Mouse (Mus musculus): ENCODE measurements at regions not wholly inside any gene's neighbourhood (a gene's known extent, or its start where the extent isn't known, plus 50 kb on each side); places are given as distances from the start of the nearest gene placed in this dataset.

DNA sequence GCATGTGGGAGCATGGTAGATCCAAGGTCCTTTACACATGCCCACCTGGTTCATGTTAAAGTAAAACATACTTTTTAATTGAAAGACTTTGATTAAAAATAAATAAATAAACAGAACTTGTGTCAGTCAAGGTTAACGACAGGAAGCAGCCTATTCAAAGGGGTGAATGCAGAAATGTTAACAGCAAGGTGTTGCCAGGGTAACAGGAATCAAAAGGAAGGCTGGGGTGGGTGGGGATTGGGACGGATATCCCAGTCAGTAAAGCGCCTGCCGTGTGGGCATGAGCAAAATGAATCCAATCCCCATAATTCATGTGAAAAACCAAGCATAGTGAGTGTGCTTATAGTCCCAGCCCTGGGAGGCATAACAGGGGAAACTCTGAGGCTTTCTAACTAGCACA lies 682.6 kb upstream of the Tmem132c start:
- in situ Hi-C loops (cut with MboI, MseI): no loop called here

DNA sequence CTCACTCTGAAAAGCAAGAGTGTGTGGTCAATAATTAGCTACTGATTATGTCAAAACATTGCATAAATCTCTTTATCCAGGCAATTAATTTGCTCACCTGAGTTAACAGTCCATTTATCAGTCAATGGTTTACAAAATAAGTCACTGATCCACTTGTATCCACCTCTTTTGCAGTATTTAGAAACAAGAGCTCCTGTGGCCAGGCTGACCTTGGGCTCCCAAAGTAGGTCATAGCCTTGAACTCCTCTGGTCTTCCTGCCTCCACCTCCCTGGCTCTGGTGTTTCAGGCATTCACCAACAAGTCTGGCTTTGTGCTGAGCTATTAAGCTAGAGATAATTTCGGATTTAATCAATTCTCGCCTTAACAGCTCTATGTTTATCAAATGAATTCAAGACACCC lies 675.8 kb upstream of the Tmem132c start:
- in situ Hi-C loops (cut with MboI, MseI): no loop called here

DNA sequence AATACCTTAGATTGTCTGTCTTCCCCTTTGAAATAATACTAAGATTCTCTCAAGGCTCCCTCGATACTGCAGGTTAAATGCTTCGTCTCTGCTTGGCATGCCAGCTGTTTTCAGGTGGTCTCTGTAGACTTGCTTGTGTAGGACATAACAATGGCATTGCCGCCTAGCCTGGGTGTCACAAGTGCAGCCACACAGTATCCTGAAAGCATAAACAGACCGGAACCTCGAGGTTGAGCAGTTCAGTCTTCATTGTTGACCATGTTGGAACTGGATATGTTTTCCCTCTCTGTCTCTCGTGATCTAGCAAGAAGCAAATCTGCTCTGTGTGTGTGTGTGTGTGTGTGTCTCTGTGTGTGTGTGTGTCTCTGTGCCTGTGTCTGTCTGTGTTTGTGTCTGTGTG lies 675.4 kb upstream of the Tmem132c start:
- in situ Hi-C loops (cut with MboI, MseI): no loop called here

DNA sequence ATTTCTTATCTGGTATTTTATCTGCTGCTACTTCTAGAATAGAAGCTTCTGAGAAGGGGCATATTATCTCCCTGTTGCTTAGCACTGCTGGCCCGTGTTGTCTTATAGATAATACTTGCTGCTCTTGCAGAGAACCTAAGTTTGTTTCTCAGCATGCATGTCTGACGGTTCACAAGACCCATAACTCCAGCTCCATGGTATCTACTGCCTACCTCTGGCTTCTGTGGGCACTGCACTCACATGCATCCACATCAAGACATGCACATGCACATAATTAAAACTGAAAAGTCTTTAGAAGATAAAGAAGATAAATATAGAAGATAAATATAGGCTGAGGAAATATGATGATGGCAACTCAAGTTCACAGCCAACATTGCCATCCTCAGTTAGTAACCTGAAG lies 667.8 kb upstream of the Tmem132c start:
- in situ Hi-C loops (cut with MboI, MseI): no loop called here

DNA sequence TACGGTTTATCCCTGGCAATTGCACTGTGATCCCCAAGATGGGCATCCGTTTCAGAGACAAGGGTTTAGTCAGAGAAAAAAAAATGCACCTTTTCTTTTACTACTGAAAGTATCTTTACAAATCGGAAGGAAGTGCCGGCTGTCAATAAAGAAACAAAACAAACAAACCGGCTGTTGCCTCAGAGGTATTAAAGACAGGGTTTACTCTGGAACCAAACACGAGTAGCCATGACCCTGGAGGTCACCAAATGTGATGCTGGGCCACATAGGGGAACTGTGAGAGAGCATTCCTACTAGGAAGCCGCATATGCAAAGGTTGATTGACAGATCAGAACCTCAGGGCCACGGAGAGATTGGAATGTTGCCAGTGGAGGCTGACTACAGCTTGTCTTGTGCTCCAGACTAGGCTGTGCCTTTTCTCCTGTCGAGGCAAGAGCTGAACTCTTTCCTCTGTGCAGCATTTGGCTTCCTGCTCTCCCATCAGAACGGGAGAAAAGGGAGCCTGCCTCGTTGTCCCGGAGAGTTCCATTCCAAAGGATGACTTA lies 643.8 kb upstream of the Tmem132c start:
- in situ Hi-C loops (cut with MboI, MseI): no loop called here

DNA sequence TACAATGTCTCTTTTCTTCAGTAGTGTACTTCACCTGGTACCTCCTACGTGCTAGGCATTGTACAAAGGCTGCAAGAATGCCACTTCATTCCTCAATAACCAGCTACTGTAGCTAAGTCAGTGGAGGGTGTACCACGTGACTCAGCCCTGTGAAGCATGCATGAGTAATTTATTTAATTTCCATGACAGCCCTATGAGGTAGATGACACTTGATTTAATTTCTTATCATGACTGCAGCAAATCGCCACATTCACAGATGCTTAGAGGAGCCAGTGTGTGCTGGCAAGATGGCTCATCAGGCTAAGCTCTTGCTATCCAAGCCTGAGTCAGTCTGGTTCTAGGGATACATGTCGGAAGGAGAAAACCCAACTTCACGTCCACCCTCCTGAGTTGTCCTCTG lies 642.0 kb upstream of the Tmem132c start:
- in situ Hi-C loops (cut with MboI, MseI): no loop called here

DNA sequence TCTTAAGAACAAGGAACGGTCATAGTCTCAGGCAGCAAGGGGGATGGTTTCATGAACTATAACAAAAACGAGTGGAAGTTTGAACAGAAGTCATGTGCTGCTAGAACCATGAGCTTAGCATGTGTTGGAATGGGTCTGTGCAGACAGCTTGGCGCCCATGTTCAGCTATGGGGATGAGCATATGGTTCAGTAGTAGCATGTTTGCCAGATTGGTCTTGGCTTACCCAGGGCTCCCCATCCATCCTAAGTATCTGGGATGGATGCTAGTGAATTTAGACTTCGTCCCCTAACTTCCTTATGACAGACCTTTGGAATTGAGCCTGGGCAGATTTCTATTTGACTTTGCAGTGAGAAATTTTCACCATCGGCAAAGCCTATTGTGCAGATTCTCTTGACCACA lies 634.9 kb upstream of the Tmem132c start:
- in situ Hi-C loops (cut with MboI, MseI): no loop called here

DNA sequence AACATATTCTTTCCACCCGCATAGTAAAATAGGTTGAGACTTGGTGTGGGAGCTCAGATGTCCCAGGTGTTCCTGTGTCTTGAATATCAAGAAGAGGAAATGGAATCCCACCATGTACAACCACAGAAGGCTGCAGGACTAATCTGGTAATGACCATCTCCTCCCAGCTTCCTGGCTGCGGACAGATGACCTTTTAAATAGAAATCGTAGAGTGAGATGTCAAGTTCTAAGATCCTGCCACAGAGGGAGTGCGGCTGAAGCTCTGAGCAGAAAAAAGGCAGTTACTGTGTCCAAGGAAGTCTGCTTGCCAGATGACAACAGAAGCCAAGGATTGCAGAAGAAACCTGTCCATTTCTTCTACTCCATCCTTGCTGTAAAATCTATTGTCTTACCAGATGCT lies 629.0 kb upstream of the Tmem132c start:
- in situ Hi-C loops (cut with MboI, MseI): no loop called here

DNA sequence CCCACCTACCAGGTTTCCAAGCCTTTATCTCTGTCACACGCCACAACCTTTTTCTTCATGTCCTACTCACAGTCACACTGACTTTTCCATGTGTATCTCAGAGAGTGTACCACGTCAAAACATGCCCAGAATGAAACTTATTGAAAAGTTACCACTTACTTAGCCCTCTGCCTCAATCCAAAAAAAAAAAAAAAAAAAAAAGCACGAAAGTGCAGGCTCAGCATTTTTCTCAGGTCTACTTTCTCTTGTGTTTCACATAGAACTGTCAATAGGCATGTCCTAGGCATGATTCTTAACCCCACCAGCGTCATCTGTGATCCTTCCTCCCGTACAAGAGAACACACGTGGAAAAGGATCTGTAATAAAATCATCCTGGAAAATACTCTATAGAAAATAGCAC lies 619.1 kb upstream of the Tmem132c start:
- in situ Hi-C loops (cut with MboI, MseI): no loop called here

DNA sequence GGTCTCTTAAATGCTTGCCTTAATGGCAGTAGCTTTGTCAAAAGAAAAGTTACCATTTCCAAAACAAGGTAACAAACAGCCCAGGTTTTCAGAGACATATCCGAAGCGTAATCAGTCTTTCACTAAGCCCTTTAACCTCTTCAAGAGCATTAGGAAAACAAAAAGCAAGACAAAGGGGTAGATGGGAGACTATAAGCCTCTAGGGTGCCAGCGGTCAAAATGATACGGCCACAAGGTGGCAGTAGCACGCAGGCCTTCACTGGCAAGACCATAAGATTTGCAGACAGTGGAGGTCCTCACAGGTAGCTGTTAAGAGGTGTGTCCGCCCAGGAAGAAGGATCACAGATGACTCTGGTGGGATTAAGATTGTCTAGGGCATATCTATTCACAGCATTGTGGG lies 618.4 kb upstream of the Tmem132c start:
- in situ Hi-C loops (cut with MboI, MseI): no loop called here

DNA sequence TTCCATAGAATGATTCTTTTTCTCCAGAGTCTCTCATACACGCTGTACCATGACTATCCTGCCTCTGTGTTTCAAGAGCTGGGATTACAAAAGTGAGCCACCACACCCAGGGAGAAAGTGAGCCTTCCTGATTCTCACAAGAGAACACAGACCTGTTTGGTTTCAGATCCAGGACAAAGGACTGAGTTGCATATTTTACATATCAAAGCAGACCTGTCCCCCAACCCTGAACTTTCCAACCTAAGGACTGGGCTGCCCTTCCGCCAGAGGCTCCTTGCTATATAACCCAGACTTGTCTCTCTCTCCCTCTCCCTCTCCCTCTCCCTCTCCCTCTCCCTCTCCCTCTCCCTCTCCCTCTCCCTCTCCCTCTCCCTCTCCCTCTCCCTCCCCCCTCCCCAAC lies 611.8 kb upstream of the Tmem132c start:
- in situ Hi-C loops (cut with MboI, MseI): no loop called here

DNA sequence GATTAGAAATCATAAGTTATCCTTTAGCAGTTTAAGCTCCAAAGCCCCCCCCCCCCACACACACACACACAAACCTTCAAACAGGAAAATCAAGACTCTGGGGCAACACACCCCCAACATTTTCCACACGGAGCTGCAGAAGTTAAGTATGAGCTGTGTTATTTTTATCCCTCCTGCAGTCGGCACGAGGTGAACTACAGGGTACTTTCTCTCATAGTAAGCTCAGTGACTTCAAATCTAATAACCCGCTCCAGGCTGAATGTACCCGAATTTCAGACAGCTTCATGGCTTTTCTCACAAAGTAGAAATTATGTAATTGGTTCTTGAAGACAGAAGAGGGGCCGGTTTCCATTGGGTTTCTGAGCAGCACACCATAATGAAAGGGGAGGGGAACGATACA lies 591.2 kb upstream of the Tmem132c start:
- in situ Hi-C loops (cut with MboI, MseI): no loop called here

DNA sequence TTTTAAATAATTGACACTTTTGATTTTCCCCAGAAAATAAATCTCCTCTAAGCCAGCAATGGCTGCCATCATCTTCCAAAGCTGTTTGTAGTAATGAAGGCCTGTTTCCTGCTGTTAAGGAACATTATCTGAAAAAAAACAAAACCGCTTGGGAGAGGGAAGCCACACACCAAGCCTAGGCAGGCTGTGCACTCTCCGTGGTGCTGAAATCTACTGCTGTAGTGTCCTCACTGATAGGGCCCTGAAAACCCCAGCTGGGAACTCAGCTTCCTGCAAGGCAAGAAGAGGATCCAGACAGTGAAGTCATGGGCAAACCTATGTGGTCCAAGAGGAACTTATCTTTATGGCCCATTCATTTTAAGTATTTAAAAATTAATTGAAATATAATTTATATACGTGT lies 590.2 kb upstream of the Tmem132c start:
- in situ Hi-C loops (cut with MboI, MseI): no loop called here

DNA sequence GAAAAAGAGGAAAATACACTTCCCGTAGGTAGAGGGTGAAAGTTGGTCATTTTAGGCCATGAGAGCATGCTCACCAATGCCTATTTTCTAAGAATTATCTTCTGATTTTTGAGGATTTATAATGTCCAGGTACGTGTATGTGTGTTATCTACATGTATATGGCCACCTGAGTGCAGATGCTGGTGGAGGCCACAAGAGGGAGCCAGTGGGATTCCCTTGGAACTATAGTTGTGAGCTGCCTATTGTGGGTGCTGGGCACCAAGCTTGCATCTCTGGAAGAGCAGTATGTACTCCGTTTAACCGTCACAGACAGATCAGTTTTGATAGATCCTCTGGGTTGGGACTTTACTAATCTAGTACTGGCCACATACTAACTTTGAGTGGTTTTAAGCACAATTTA lies 579.0 kb upstream of the Tmem132c start:
- in situ Hi-C loops (cut with MboI, MseI): no loop called here

DNA sequence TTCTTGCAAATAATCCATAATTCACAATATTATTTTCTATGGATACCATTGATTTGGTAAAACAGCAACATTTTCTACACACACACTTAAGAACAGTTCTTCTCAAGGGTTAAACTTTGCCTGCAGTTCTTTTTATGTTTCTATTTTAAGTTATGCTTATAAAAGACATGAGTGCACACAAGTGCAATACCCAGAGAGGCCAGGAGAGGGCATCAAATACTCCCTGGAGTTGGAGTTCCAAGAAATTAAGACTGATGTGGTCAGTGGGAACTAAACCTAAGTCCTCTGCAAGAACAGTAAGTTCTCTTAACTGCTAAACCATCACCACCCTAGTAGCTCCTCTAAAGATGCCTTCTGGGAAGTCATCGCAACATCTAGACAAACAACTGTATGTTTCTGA lies 570.5 kb upstream of the Tmem132c start:
- in situ Hi-C loops (cut with MboI, MseI): loop anchor here (10.0 kb wide), 1 partner anchor 1324 kb away; no protein-coding TSS in a partner anchor

DNA sequence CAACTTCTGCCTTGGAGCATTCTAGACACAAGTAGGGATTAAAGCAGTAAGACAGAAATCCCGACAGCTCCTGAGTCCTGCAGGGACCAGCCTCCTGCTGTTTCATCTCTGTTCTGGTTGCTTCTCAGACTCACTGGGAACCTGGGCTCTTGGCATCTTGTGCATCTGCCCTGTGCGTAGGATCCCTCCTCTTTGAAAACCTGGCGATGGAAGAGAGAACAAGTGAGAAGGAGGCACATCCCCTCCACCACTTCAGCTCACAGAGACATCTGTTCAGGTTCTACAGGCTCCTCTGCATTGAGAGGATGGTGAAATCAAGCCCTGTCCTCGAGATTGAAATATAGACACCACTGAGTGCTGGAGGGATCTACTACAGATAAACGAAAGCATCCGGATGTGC lies 561.3 kb upstream of the Tmem132c start:
- in situ Hi-C loops (cut with MboI, MseI): no loop called here

DNA sequence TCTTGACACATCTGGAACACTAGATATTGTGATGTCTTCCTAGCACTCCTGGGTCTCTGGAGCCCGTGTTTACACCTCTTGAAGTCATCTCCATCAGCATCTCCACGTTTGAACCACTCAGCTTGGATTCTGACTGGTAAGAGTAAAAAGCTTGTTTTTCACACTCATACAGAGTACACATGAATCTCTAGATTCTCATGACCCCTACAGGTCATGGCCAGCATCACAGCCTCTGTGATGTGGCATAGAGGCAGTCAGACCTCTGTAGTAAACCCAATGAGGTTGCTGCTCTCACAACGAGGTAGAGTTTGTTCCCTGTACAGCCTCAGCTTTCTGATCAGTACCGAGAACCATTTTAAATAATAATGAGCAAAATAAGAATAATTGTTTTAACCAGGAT lies 542.3 kb upstream of the Tmem132c start:
- in situ Hi-C loops (cut with MboI, MseI): no loop called here

DNA sequence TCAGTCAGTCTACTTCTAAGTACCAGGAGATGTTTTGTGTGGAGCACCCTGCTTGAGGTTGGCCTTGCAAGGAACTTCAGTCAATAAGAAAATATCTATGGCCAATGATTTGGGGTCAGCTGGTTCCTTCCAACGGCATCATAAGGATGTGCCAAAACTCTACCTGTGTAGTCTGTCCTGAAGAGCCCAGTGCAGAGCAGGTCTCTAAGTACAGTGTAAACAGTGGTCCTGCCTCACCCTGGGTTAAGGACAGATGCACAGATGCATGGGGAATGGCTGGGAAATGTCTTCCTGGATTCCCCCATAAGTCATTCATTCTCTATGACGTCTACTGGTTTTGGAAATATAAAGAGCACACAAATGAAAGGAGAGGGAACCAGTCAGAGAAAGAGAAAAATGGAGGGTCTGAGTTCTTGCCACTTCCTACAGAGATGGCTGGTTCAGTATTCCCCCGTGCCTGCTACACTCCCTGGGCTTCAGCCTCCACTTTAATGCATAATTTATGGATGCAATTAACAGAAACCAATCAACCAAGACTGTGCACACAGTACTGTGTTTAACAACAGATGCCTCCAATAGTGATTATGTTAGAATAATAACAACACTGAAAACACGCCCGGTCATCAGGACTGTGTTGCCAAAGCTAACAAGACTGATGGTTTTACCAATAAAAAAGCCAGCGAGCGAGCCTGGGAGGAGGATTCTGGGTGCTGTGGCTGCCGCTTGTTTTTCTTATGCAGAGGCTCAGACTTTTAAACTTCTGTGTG lies 537.9 kb upstream of the Tmem132c start:
- in situ Hi-C loops (cut with MboI, MseI): no loop called here

DNA sequence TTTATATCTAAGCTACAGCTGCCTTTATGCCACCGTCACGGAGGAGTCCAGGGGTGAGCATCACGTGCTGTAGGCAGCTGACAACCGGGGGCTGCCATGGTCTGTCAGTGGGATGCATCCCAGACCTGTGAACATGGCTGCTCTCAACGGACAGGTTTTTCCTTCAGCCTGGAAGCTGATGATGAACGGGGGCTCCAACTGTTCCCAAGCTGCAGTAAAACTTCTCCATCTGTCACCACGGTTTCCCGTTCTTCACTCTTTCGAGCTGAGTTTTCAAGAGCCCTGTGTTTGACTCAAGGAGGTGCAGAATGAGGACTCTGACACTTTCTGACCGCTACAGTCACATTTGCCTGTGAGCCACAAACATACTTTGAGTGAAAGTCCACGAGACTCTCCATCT lies 535.7 kb upstream of the Tmem132c start:
- in situ Hi-C loops (cut with MboI, MseI): no loop called here

DNA sequence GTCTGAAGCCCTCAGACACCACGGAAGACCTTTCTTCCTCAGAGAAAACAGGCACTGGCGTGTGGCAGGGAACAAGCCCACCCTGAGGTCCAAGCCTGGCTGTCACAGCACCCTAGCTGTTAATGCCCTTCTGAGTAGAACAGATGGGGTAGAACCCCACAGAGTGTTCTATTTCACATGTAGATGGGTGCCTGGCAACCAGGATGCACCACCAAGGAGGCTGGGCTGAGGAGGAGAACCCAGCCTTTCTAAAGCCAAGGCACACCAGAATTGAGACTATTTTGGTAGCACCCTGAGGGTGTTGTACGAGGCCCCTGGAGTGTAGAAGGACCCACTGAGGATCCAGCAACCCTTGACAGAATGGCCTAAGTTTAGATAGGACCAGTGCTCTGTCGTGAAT lies 534.9 kb upstream of the Tmem132c start:
- in situ Hi-C loops (cut with MboI, MseI): no loop called here

DNA sequence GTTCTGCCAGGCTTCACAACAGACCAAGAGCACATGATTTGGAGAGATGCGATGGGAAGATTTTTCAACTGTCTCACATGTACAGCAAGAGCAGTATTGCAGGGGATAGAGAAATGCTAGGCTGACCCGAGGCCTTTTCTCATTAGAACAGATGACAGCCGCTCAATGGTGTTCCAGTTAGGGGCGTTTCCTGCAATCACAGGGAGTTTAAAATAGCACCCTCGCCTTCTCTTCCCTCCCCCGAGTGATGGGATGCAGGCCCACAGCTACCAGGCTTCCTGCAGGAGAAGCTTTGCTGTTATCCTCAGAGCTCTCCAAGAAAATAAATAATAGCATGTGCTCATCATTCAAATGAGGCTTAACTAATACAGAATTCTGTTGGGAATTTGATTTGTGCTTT lies 526.9 kb upstream of the Tmem132c start:
- in situ Hi-C loops (cut with MboI, MseI): no loop called here

DNA sequence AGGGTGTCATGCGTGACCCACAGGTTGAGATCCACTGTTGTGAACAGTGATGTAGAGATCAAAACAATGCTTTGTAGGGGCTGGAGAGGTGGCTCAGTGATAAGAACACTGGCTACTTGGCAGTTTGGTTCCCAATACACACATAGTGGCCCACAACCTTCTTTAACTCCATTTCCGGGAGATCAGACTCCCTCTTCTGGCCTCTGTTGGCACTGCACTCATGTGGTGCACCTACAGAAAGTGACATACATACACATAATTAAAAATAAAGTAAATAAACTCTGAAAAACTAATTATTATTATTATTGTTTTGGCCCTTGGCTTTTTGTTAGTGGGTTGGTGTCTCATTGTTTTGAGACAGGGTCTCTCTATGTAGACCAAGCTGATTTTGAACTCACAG lies 523.2 kb upstream of the Tmem132c start:
- in situ Hi-C loops (cut with MboI, MseI): no loop called here

DNA sequence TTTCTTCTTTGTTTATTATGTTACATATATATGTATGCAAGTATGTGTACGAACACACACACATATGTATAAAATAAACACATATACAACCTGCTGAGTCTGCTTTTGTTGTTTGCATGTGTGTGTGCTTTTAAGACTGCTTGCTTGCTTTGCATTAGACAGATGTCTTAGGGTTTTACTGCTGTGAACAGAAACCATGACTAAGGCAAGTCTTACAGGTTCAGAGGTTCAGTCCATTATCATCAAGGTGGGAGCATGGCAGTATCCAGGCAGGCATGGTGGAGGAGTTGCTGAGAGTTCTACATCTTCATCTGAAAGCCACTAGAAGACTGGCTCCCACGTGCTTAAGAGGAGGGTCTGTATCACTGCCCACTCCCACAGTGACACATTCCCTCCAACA lies 520.3 kb upstream of the Tmem132c start:
- in situ Hi-C loops (cut with MboI, MseI): no loop called here
